Comparison of ENCODE assay signal across 9 mouse cellular contexts in genomic region chr6:100380536-100380935, GRCm38 (mm10).
DNase-seq lines count a peak whose midpoint lies in the region; ATAC-seq and TF ChIP-seq lines count a peak whose summit lies in the region.
"Had no signal": no experiment of that assay in that cellular context is flagged by ENCODE, and none has a peak within 500 bp of the region (broad histone marks: within the 10 kb centered on the region; RNA-seq: fewer than 3 reads in every experiment).

No protein-coding gene starts in this region.

- H3K27me3 ChIP-seq in embryonic facial prominence, embryonic 15.5 days, result no peaks in the 10 kb centered on the region
- H3K27me3 ChIP-seq in limb, embryonic 14.5 days (ENCODE audit: control insufficient read depth, insufficient read depth, low read length), result no peaks in the 10 kb centered on the region

- H3K4me3 ChIP-seq in embryonic facial prominence, embryonic 15.5 days (replicated peaks), result no peak overlapping the region
- no peak overlapping the region for H3K4me3 ChIP-seq in limb, embryonic 14.5 days (replicated peaks; ENCODE audit: low read length)

- no peak overlapping the region for H3K4me2 ChIP-seq in embryonic facial prominence, embryonic 15.5 days (replicated peaks)
- 0 out of 2 replicates have a peak overlapping the region, but pooled peaks have one; percentile 6 for H3K4me2 ChIP-seq in limb, embryonic 14.5 days (replicated peaks; ENCODE audit: low read depth, low read length, severe bottlenecking)

- WGBS in embryonic facial prominence, embryonic 15.5 days, result 31% methylated on average over 6 of the region's 6 CpGs
- 19% methylated on average over 6 of the region's 6 CpGs for WGBS in limb, embryonic 14.5 days

- TF ChIP-seq POLR2A in limb, embryonic 14.5 days (IDR thresholded peaks at IDR 0.05; ENCODE audit: borderline replicate concordance, extremely low read depth, insufficient read depth, insufficient read length), result no peak

- H3K36me3 ChIP-seq in embryonic facial prominence, embryonic 15.5 days, result no peaks in the 10 kb centered on the region
- H3K36me3 ChIP-seq in limb, embryonic 14.5 days (ENCODE audit: control insufficient read depth, insufficient read depth, low read length), result no peaks in the 10 kb centered on the region

- DNase-seq in right cerebral cortex, postnatal 4 days, result peak; percentile 35
- DNase-seq in right cerebral cortex, postnatal 25 days, result no peak
- DNase-seq in limb, embryonic 14.5 days (ENCODE audit: low spot score), result peak; percentile 80
- no peak for DNase-seq in kidney, postnatal 4 days
- no peak for DNase-seq in thymus, postnatal 14 days
- DNase-seq in kidney, postnatal 36 days, result no peak
- DNase-seq in lung, postnatal 25 days (ENCODE audit: low spot score), result no peak
- DNase-seq: adrenal gland, adult 8-10 months had no signal

- no peaks in the 10 kb centered on the region for H3K9me3 ChIP-seq in embryonic facial prominence, embryonic 15.5 days (replicated peaks)
- H3K9me3 ChIP-seq in limb, embryonic 14.5 days (ENCODE audit: control insufficient read depth, low read length), result no peaks in the 10 kb centered on the region

- H3K27ac ChIP-seq in embryonic facial prominence, embryonic 15.5 days (replicated peaks), result peak overlapping the region; percentile 63; the same call in 1 of the 2 replicates
- H3K27ac ChIP-seq in limb, embryonic 14.5 days (replicated peaks; ENCODE audit: low read depth, low read length), result peak overlapping the region; percentile 35; the same call in 1 of the 2 replicates

- peaks cover 57% of the 10 kb centered on the region for H3K4me1 ChIP-seq in embryonic facial prominence, embryonic 15.5 days
- H3K4me1 ChIP-seq in limb, embryonic 14.5 days (ENCODE audit: control insufficient read depth, insufficient read depth, low read length), result peaks cover 20% of the 10 kb centered on the region

- no peak overlapping the region for H3K9ac ChIP-seq in embryonic facial prominence, embryonic 15.5 days
- H3K9ac ChIP-seq in limb, embryonic 14.5 days (ENCODE audit: low read depth, low read length, severe bottlenecking), result no peak overlapping the region

- peak; percentile 25; the same call in 1 of the 2 replicates for ATAC-seq in embryonic facial prominence, embryonic 15.5 days (ENCODE audit: insufficient number of reproducible peaks, low FRiP score, low TSS enrichment, low read depth)
- ATAC-seq in limb, embryonic 14.5 days (ENCODE audit: low FRiP score, low read depth), result peak; percentile 79

Comparison
In these comparisons a context has a peak if more than half of its experiments do, and no peak if none do; other contexts are left out.
1. DNase-seq: peak in right cerebral cortex, postnatal 4 days (single experiment) and limb, embryonic 14.5 days (single experiment); none in right cerebral cortex, postnatal 25 days (single experiment), kidney, postnatal 4 days (0 of 2), thymus, postnatal 14 days (single experiment), kidney, postnatal 36 days (0 of 2) and lung, postnatal 25 days (single experiment).